Mouse (Mus musculus) MEL (cell line): ENCODE measurements around the gene Atrnl1.

Experiments
- CHD2 ChIP-seq: IDR thresholded peaks from 2 replicates; pipeline ENCODE4 v1.6.1; 2011; ENCODE audit warnings: low read length, improper control_type of control experiment
- CTCF ChIP-seq, 3 experiments: IDR thresholded peaks in 2 of 3; conservative IDR thresholded peaks in 1 of 3; 2 replicates each; pipeline ENCODE4 v1.5.1; 2011 to 2012; ENCODE audit warnings: low read length in 3 of 3, low read depth in 2 of 3, mild to moderate bottlenecking in 2 of 3, improper control_type of control experiment in 1 of 3, inconsistent platforms in 1 of 3, mixed read lengths in 1 of 3, moderate library complexity in 1 of 3; ENCODE audit not compliant: control insufficient read depth in 1 of 3, insufficient read depth in 1 of 3, poor library complexity in 1 of 3, severe bottlenecking in 1 of 3
- MAX ChIP-seq: IDR thresholded peaks from 2 replicates; pipeline ENCODE4 v1.6.1; 2011; ENCODE audit warnings: low read length, improper control_type of control experiment
- MXI1 ChIP-seq: IDR thresholded peaks from 2 replicates; pipeline ENCODE4 v1.6.1; 2011; ENCODE audit warnings: mild to moderate bottlenecking, low read depth, low read length, improper control_type of control experiment
- RAD21 ChIP-seq: IDR thresholded peaks from 2 replicates; pipeline ENCODE4 v1.6.1; 2011; ENCODE audit warnings: mild to moderate bottlenecking, low read depth, low read length, improper control_type of control experiment
- TCF12 ChIP-seq: IDR thresholded peaks from 2 replicates; pipeline ENCODE4 v1.6.1; 2014; ENCODE audit warnings: low read depth, mild to moderate bottlenecking, inconsistent platforms, low read length, improper control_type of control experiment, moderate library complexity

GRCm38 (mm10) chr19:57667011-57667410, 56.2 kb downstream of the Atrnl1 start:
- TF ChIP-seq CTCF (IDR thresholded peaks at IDR 0.05 in 2 of 3, conservative IDR thresholded peaks at IDR 0.05 in 1 of 3; ENCODE audit: control insufficient read depth in 1 of 3, insufficient read depth in 1 of 3, low read depth in 2 of 3, low read length in 3 of 3, poor library complexity in 1 of 3, severe bottlenecking in 1 of 3) (no peak), RAD21 (no peak), MXI1 (no peak), TCF12 (no peak), CHD2 (no peak), MAX (no peak)
